Mouse (Mus musculus): ENCODE data around the gene Kat14.

Gene Kat14

GRCm38 (mm10) chr2:144452364-144453008 lies 83.7 kb downstream of the Kat14 start:
- peak; percentile 95 for DNase-seq (ENCODE audit: low read depth, low spot score)
